Mouse (Mus musculus): ENCODE data around the gene Helb.
"Not testable (repeated sequence)": the region's sequence is repeated elsewhere in the genome, so short reads cannot be mapped to it uniquely, and the experiment has no call there.

Gene Helb

DNA sequence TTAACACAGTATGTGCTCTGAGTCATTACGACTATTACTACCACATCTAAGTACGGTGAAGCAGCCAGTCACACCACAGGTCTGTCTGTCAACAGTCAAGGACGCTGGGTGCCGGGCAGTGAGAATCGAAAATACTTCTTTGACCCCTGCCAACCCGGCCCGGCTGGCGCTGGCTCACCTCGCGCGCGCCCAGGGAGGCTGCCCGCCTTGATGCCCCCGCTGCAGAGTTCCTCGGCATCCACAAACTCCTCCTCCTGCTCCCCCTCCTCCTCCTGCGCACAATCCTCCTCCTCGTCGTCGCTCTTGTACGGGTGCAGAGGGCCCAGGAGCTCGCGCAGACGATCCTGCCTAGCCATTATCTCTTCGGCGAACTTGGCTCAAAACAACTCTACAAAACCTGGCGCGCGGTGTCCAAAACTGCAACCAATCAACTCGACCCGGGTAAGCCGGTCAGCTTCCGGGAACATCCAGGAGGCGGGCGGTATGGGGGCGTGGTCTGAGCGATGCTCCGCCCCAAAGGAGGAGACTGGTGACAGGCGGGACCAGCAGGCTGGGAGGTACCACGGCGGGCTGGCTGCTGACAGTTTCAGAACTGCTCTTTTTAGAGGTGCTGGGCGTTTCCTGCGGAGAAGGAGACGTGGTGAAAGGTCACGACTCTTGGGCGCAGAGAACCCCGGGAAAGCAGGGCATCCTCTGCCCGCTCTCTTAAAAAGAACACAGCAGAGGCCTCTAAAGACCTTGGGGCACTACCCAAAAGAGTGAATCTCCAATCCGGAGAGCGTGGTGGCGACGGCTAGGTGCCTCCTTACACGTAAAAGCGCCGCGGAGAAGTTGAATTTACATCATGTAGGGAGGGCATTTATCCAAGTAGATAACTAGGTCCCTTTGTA lies at the start of gene Helb:
TSS of gene Helb (minus strand) at position 481 of the 890 bp plus-strand sequence.
- DNase-seq (ENCODE audit: low read depth, low spot score), result peak; percentile 76

GRCm38 (mm10) chr10:120160533-120160932 lies 47.7 kb upstream of the Helb start:
- DNase-seq (ENCODE audit: low read depth, low spot score), result no peak

- DNase-seq (ENCODE audit: low read depth, low spot score), result no peak
Measured at GRCm38 (mm10) chr10:120153911-120154310, 41.1 kb upstream of the Helb start.

GRCm38 (mm10) chr10:120151672-120152071 lies 38.9 kb upstream of the Helb start:
- no peak for DNase-seq (ENCODE audit: low read depth, low spot score)

DNA sequence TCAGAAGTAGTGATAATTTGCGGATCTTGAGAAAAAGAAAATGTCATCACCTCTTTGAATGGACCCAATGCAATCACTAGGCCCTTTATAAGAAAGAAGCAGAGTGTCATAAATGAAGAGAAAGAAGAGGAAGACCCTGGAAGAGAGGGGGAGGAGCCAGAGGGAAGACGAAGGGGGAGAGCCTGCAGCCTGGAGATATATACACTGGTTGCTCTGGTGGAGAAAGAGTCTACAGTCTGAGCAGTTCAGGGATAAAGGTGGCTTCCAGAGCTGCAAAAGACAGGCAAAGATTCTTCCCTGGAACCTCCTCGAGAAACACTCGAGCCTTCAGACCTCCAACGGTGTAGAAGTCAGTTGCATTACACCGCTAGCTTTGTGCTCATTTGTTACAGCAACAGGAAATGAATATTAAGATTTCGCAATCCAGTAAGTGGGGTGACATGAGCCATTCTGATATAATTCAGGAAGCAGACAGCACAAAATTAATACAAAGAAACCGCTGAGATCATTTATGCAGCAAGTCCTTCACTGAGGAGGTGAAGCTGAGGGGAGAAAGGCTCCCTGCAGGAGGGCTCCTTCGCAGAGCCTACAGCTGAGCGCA lies 28.2 kb upstream of the Helb start:
- DNase-seq (ENCODE audit: low read depth, low spot score), result no peak

DNA sequence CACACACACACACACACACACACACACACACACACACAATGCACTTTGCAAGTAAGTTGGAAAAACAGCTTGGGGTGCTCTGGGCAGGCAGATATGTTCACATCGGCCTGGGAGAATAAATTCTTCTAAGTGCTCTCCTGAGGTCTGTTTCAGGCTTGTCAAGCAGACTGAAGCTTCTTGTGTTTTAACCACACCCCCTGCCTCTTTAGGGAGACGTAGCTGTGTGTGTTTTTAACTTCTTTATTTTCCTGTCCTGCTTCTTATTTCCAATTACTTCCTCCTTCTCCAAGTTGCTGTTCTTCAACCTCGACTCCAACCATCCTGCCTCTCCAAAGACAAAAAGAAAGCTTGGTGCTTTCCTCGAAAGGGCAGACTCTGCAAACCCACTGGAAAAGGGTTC lies 27.4 kb upstream of the Helb start:
- DNase-seq (ENCODE audit: low read depth, low spot score), result no peak

- no peak for DNase-seq (ENCODE audit: low read depth, low spot score)
Measured at GRCm38 (mm10) chr10:120136020-120136562, 23.3 kb upstream of the Helb start.

DNA sequence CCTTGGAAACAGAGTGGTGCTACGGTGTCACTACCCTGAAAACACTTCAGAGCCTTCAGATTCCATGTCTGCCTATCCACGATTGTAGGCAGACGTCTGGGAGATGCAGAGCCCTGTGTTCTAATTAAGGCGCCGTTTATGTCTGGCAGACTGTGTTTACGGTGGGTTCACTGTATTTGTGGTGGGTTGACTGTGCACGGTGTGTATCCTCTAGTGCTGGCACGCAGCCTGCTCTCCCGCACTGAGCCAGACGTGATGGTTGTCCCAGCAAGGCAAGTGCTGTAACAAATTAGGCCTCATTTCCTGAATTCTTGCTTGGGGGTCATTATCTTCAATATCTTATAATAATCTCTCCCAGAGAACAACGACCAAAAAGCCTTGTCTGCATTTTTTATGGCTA lies 20.9 kb upstream of the Helb start:
- no peak for DNase-seq (ENCODE audit: low read depth, low spot score)

DNA sequence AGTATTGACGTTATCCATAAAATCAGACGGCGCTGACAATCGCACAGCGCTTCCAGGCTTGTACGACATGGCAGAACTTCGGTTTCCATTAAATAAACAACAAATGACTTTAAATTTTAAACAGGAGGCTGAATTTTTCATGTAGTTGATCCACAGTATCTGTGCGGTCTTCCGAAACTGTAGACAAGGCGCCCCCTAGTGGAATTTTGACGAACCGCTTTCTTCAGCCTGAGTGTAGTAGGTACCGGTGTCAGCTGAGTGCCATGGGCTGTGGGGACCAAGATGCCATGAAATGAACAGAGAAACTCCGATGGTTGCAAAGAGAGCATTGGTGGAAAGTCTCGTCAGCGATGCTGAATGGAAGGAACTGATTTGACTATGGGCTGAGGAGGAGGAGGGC lies 17.8 kb upstream of the Helb start:
- DNase-seq (ENCODE audit: low read depth, low spot score), result no peak

DNA sequence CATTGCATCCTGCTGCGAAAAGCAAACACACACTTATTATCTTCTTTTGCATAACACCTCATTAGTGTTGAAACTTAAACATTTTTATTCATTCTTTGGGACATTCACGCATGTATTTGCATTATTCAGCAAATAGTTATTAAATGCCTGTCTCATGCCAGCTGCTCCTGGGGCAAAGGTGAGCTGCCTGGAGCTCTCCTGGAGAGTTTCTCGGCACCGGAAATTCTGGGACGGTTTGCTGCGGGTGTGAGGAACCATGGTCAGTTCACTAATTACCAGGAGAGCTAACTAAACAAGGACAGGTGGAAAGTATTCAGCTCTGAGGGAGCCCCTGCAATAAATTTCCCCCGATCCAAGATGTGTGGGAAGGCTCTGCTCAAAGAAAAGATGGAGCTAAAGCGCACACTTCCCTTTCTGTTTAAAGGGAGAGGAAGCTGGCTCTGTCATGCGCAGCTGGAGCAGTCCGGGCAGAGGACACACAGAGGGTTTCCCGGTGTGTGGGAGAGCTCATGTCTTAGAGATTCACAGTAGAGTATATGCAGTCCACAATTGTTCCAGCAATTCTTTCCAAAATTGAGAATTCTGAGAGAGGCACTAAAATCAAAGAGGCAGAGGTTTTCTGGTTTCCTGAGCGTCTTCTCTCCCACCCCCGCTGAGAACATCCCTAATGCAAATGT lies 16.0 kb upstream of the Helb start:
- no peak for DNase-seq (ENCODE audit: low read depth, low spot score)

DNA sequence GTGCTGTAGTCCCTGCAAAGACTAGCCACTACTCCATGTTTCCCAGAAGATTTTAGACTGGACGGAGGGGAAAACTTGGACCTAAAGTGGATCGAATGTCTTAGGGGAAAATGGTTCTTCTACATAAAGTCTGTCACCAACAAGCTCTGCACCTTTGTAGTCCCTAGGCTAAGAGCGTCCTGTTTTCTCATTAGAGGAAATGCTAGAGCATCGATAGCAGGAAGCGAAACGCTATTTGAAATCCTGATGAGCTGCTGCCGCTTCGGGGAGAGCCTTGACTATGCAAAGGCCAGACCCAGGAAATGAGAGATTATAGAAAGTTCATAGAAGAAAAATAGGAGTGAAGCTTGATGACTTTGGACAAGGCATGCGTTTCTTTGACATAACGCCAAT lies 12.7 kb upstream of the Helb start:
- DNase-seq (ENCODE audit: low read depth, low spot score), result no peak

DNA sequence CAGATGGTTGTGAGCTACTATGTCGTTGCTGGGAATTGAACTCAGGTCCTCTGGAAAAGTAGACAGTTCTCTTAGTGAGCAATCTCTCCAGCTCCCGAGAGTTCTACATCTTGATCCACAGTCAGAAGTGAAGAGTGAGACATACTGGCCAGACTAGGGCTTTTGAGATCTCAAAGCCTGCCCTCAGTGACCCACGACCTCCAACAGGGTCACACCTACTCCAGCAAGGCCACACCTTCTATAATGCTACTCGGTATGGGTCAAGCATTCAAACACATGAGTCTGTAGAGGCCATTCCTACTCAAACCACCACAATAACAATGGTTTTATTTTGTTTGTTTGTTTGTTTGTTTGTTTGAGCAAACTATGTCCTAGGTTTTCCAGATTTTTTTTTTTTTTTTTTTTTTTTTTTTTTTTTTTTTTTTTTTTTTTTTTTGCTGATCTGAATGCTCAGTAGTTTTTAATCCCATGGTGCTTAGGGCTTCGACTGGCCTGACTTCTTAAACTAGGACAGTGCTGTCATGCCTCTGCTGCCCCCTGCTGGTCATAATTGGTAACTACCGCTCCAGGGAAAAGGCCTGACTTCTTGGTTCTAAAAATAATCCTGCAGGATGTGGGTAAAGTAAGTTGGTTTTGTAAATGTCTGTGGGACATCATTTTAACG lies 12.1 kb upstream of the Helb start:
- DNase-seq (ENCODE audit: low read depth, low spot score), result peak; percentile 56

GRCm38 (mm10) chr10:120123721-120124120 lies 10.9 kb upstream of the Helb start:
- DNase-seq (ENCODE audit: low read depth, low spot score), result no peak

GRCm38 (mm10) chr10:120115249-120115648 lies 2.5 kb upstream of the Helb start:
- DNase-seq (ENCODE audit: low read depth, low spot score), result no peak

DNA sequence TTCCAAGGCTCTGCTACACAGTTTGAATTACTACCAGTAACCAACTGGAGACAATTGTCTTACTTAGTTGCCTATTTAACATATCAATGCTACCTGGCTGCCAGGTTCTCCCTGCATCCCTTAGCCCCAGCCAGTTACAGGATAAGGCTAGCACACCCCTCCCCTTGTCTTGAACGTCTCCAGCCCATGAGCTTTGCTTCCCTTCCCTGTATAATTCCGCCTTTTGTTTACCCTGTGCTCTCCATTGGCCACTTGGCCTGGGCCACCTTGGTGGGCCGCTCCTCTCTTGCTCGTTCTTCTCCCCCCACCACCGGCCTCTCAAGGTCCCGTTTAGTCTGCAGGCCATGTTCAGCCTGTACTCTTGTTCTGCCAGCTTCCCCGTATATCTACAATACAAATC lies 1.7 kb upstream of the Helb start:
- no peak for DNase-seq (ENCODE audit: low read depth, low spot score)

- no peak for DNase-seq (ENCODE audit: low read depth, low spot score)
Measured at GRCm38 (mm10) chr10:120113980-120114379, 1.2 kb upstream of the Helb start.

GRCm38 (mm10) chr10:120113482-120113881 lies 695 bp upstream of the Helb start:
- DNase-seq (ENCODE audit: low read depth, low spot score), result not testable (repeated sequence)

DNA sequence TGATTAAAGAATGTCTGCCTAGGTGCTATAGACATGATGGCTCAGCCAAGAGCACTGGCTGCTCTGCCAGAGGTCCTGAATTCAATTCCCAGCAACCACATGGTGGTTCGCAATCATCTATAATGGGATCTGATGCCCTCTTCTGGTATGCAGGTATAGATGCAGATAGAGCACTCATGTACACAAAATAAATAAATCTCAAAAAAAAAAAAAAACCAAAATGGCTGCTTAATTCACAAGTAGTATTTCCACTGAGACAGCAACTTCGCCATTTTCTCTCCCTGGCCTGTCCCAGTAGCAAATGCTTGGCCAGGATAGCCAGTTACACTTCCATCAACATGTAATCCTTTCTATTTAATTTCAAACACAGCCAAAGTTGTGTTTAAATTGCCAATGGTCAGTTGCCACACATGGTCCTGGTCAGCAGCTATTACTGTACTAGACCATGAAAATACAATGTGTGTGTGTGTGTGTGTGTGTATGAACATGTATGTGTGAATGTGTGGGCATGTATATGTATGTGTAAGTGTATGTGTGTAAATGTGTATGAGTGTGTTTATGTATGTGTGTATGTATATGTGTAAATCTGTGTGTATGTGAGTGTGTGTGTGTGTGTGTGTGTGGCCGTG lies 982 bp downstream of the Helb start:
- DNase-seq (ENCODE audit: low read depth, low spot score), result no peak

DNA sequence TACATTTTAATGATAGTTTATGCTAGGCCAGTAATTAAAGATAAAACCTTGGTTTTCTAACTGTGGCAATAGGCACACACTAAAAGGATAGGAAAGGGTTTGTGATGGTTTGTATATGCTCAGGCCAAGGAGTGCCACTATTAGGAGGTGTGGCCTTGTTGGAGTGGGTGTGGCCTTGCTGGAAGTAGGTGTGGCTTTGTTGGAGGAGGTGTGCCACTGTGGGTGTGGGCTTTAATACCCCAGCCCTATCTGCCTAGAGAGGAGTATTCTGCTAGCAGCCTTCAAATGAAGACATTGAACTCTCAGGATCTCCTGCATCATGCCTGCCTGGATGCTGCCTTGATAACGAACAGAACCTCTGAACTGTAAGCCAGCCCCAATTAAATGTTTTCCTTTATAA lies 12.0 kb downstream of the Helb start:
- DNase-seq (ENCODE audit: low read depth, low spot score), result no peak

- DNase-seq (ENCODE audit: low read depth, low spot score), result no peak
Measured at GRCm38 (mm10) chr10:120097564-120097963, 15.2 kb downstream of the Helb start.

- DNase-seq (ENCODE audit: low read depth, low spot score), result no peak
Measured at GRCm38 (mm10) chr10:120095716-120096115, 17.1 kb downstream of the Helb start.

Data from brain, embryonic 18.5 days (tissue).